Mouse (Mus musculus): ENCODE measurements at regions not wholly inside any gene's neighbourhood (a gene's known extent, or its start where the extent isn't known, plus 50 kb on each side); places are given as distances from the start of the nearest gene placed in this dataset.
A peak's percentile ranks its signal among the peaks of the same experiment; 100 is the strongest.

DNA sequence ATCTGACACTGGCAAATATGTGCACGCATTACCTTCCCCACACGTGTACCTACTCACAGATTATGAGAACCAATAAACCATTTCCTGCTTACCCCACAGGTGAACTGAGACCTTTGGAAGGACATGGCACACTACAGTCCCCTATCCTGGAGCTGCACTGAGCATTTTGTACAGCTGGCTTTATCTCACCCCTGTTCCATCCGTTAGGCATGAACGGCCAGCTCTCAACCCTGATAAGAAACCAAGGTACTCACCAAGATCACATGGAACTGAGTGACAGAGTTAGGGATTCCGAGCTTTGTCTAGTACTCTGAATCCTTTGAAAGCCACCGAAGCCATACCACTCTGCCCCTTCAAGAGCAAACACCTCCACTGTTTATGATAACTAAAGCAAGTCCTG is 179.1 kb downstream of the Shq1 start:
- peaks cover 4 to 8% of the 10 kb centered on the region in 2 experiments; a peak in 3 of 4 replicates for H3K4me1 ChIP-seq (ENCODE audit: control insufficient read depth in 2 of 2, insufficient read depth in 2 of 2, low read length in 2 of 2, poor library complexity in 1 of 2)
- in situ Hi-C loops (cut with MboI; ENCODE audit: low sequenced_read_pairs in 2 of 2, unreplicated experiment in 2 of 2) = no loop called here
- no peak for DNase-seq (ENCODE audit: low read depth, low spot score)
- no peak overlapping the region for H3K9ac ChIP-seq (ENCODE audit: insufficient read depth, low read depth, low read length, poor library complexity, severe bottlenecking)
- no peaks in the 10 kb centered on the region for H3K9me3 ChIP-seq (ENCODE audit: control insufficient read depth, insufficient read depth, low read depth, low read length)
- no peaks in the 10 kb centered on the region for H3K36me3 ChIP-seq (ENCODE audit: control insufficient read depth, insufficient read depth, low read length, poor library complexity, severe bottlenecking)
- no peak overlapping the region for H3K4me3 ChIP-seq (ENCODE audit: insufficient read depth in 1 of 2, low read depth in 1 of 2, low read length in 2 of 2, poor library complexity in 1 of 2, severe bottlenecking in 1 of 2)
- H3K27ac ChIP-seq (ENCODE audit: insufficient read depth, low read depth, low read length, poor library complexity, severe bottlenecking) = no peak overlapping the region
- TF ChIP-seq CHD2 (IDR thresholded peaks at IDR 0.05; ENCODE audit: low read depth, low read length) = no peak
- no peak for TF ChIP-seq ZNF384 (IDR thresholded peaks at IDR 0.05; ENCODE audit: low read depth, low read length)
- no peak for TF ChIP-seq HCFC1 (IDR thresholded peaks at IDR 0.05; ENCODE audit: borderline replicate concordance, insufficient read depth, low read length)
- no peak for TF ChIP-seq MAFK (IDR thresholded peaks at IDR 0.05; ENCODE audit: insufficient read depth, low read depth, low read length)
- TF ChIP-seq ZC3H11A (IDR thresholded peaks at IDR 0.05; ENCODE audit: borderline replicate concordance, low read depth, low read length) = no peak

- TF ChIP-seq HCFC1 (IDR thresholded peaks at IDR 0.05; ENCODE audit: borderline replicate concordance, insufficient read depth, low read length) = no peak
- TF ChIP-seq ZC3H11A (IDR thresholded peaks at IDR 0.05; ENCODE audit: borderline replicate concordance, low read depth, low read length) = no peak
- TF ChIP-seq MAFK (IDR thresholded peaks at IDR 0.05; ENCODE audit: insufficient read depth, low read depth, low read length) = no peak
- no peak for TF ChIP-seq CHD2 (IDR thresholded peaks at IDR 0.05; ENCODE audit: low read depth, low read length)
- TF ChIP-seq ZNF384 (IDR thresholded peaks at IDR 0.05; ENCODE audit: low read depth, low read length) = no peak
- Histone ChIP-seq H3K27ac (ENCODE audit: insufficient read depth, low read depth, low read length, poor library complexity, severe bottlenecking) (no peak overlapping the region), H3K4me3 (ENCODE audit: insufficient read depth in 1 of 2, low read depth in 1 of 2, low read length in 2 of 2, poor library complexity in 1 of 2, severe bottlenecking in 1 of 2) (no peak overlapping the region), H3K4me1 (ENCODE audit: control insufficient read depth in 2 of 2, insufficient read depth in 2 of 2, low read length in 2 of 2, poor library complexity in 1 of 2) (peaks cover 4 to 5% of the 10 kb centered on the region in 2 experiments; a peak in 2 of 4 replicates), H3K36me3 (ENCODE audit: control insufficient read depth, insufficient read depth, low read length, poor library complexity, severe bottlenecking) (no peaks in the 10 kb centered on the region), H3K9ac (ENCODE audit: insufficient read depth, low read depth, low read length, poor library complexity, severe bottlenecking) (no peak overlapping the region), H3K9me3 (ENCODE audit: control insufficient read depth, insufficient read depth, low read depth, low read length) (no peaks in the 10 kb centered on the region)
- no peak for DNase-seq (ENCODE audit: low read depth, low spot score)
- in situ Hi-C loops (cut with MboI; ENCODE audit: low sequenced_read_pairs in 2 of 2, unreplicated experiment in 2 of 2) = no loop called here
Measured at GRCm38 (mm10) chr6:100490920-100491712, 179.8 kb downstream of the Shq1 start.

GRCm38 (mm10) chr6:100483836-100484235 is 187.1 kb downstream of the Shq1 start:
- in situ Hi-C loops (cut with MboI; ENCODE audit: low sequenced_read_pairs in 2 of 2, unreplicated experiment in 2 of 2) = no loop called here
- peaks cover 9 to 18% of the 10 kb centered on the region in 2 experiments for H3K4me1 ChIP-seq (ENCODE audit: control insufficient read depth in 2 of 2, insufficient read depth in 2 of 2, low read length in 2 of 2, poor library complexity in 1 of 2)
- H3K9ac ChIP-seq (ENCODE audit: insufficient read depth, low read depth, low read length, poor library complexity, severe bottlenecking) = no peak overlapping the region
- H3K36me3 ChIP-seq (ENCODE audit: control insufficient read depth, insufficient read depth, low read length, poor library complexity, severe bottlenecking) = no peaks in the 10 kb centered on the region
- DNase-seq (ENCODE audit: low read depth, low spot score) = no peak
- H3K4me3 ChIP-seq (ENCODE audit: insufficient read depth in 1 of 2, low read depth in 1 of 2, low read length in 2 of 2, poor library complexity in 1 of 2, severe bottlenecking in 1 of 2) = no peak overlapping the region
- H3K9me3 ChIP-seq (ENCODE audit: control insufficient read depth, insufficient read depth, low read depth, low read length) = no peaks in the 10 kb centered on the region
- no peak overlapping the region for H3K27ac ChIP-seq (ENCODE audit: insufficient read depth, low read depth, low read length, poor library complexity, severe bottlenecking)
- TF ChIP-seq ZC3H11A (IDR thresholded peaks at IDR 0.05; ENCODE audit: borderline replicate concordance, low read depth, low read length) = no peak
- TF ChIP-seq CHD2 (IDR thresholded peaks at IDR 0.05; ENCODE audit: low read depth, low read length) = no peak
- TF ChIP-seq ZNF384 (IDR thresholded peaks at IDR 0.05; ENCODE audit: low read depth, low read length) = no peak
- no peak for TF ChIP-seq HCFC1 (IDR thresholded peaks at IDR 0.05; ENCODE audit: borderline replicate concordance, insufficient read depth, low read length)
- no peak for TF ChIP-seq MAFK (IDR thresholded peaks at IDR 0.05; ENCODE audit: insufficient read depth, low read depth, low read length)

GRCm38 (mm10) chr6:100483084-100483810 is 187.7 kb downstream of the Shq1 start:
- Histone ChIP-seq H3K4me3 (ENCODE audit: insufficient read depth in 1 of 2, low read depth in 1 of 2, low read length in 2 of 2, poor library complexity in 1 of 2, severe bottlenecking in 1 of 2) (no peak overlapping the region), H3K36me3 (ENCODE audit: control insufficient read depth, insufficient read depth, low read length, poor library complexity, severe bottlenecking) (no peaks in the 10 kb centered on the region), H3K9me3 (ENCODE audit: control insufficient read depth, insufficient read depth, low read depth, low read length) (no peaks in the 10 kb centered on the region), H3K4me1 (ENCODE audit: control insufficient read depth in 2 of 2, insufficient read depth in 2 of 2, low read length in 2 of 2, poor library complexity in 1 of 2) (peaks cover 7 to 18% of the 10 kb centered on the region in 2 experiments), H3K27ac (ENCODE audit: insufficient read depth, low read depth, low read length, poor library complexity, severe bottlenecking) (peak overlapping the region; percentile 61; the same call in 1 of the 2 replicates), H3K9ac (ENCODE audit: insufficient read depth, low read depth, low read length, poor library complexity, severe bottlenecking) (no peak overlapping the region; the same call in 1 of the 2 replicates)
- in situ Hi-C loops (cut with MboI; ENCODE audit: low sequenced_read_pairs in 2 of 2, unreplicated experiment in 2 of 2) = no loop called here
- TF ChIP-seq CHD2 (IDR thresholded peaks at IDR 0.05; ENCODE audit: low read depth, low read length) (no peak), ZC3H11A (IDR thresholded peaks at IDR 0.05; ENCODE audit: borderline replicate concordance, low read depth, low read length) (no peak), MAFK (IDR thresholded peaks at IDR 0.05; ENCODE audit: insufficient read depth, low read depth, low read length) (no peak), HCFC1 (IDR thresholded peaks at IDR 0.05; ENCODE audit: borderline replicate concordance, insufficient read depth, low read length) (no peak), ZNF384 (IDR thresholded peaks at IDR 0.05; ENCODE audit: low read depth, low read length) (peak; percentile 96)
- no peak for DNase-seq (ENCODE audit: low read depth, low spot score)

Data from ES-E14 (cell line).